Mouse (Mus musculus) CH12.LX (cell line): ENCODE data around the gene 2200002D01Rik. TPM values are rescaled to one million over a fixed set of nuclear protein-coding genes. Genes with fewer than 3 reads are reported as not detected.
A peak's percentile ranks its signal among the peaks of the same experiment; 100 is the strongest.
"Not testable (repeated sequence)": the region's sequence is repeated elsewhere in the genome, so short reads cannot be mapped to it uniquely, and the experiment has no call there.

Source experiments
- DNase-seq: peaks from one replicate; pipeline ENCODE4 v3.0.0-alpha.2; 2013; ENCODE audit errors: extremely low read depth
- H3K27ac ChIP-seq: 2 replicates; pipeline ENCODE4 v1.5.1; 2012; ENCODE audit warnings: low read depth, mild to moderate bottlenecking, control low read depth, moderate library complexity; ENCODE audit not compliant: insufficient read depth
- H3K27me3 ChIP-seq: replicated peaks from 2 replicates; pipeline ENCODE3; 2012; ENCODE audit warnings: inconsistent platforms
- H3K36me3 ChIP-seq, 2 experiments: replicated peaks in 1 of 2; 2 replicates each; pipeline versions ENCODE3 to v1.6.1; 2012; ENCODE audit warnings: inconsistent platforms in 1 of 2, low read length in 1 of 2, mild to moderate bottlenecking in 1 of 2, mixed read lengths in 1 of 2, moderate library complexity in 1 of 2; ENCODE audit not compliant: control insufficient read depth in 1 of 2, insufficient read depth in 1 of 2
- H3K4me1 ChIP-seq, 2 experiments: 2 replicates each; pipeline ENCODE4 v1.6.1; 2012; ENCODE audit warnings: inconsistent platforms in 1 of 2, moderate library complexity in 1 of 2; ENCODE audit not compliant: insufficient read depth in 2 of 2, control insufficient read depth in 1 of 2
- H3K4me2 ChIP-seq: 2 replicates; pipeline ENCODE4 v1.6.1; 2012; ENCODE audit warnings: low read depth, mild to moderate bottlenecking, control low read depth; ENCODE audit not compliant: poor library complexity, insufficient read depth, severe bottlenecking
- H3K4me3 ChIP-seq, 3 experiments: fragments of 150-350 bp in 1 of 3; sonication (generic) in 1 of 3; replicated peaks in 1 of 3; 2 replicates each; pipeline versions ENCODE3 to v1.5.1; 2011 to 2012; ENCODE audit warnings: low read depth in 2 of 3, low read length in 2 of 3, mild to moderate bottlenecking in 2 of 3, moderate library complexity in 2 of 3, control low read depth in 1 of 3, improper control_type of control experiment in 1 of 3, inconsistent platforms in 1 of 3, mixed read lengths in 1 of 3; ENCODE audit not compliant: poor library complexity in 1 of 3
- H3K79me2 ChIP-seq: replicated peaks from 2 replicates; pipeline ENCODE4 v1.6.1; 2012; ENCODE audit warnings: mild to moderate bottlenecking, moderate library complexity; ENCODE audit not compliant: control insufficient read depth, poor library complexity, insufficient read depth, severe bottlenecking; ENCODE audit errors: extremely low read depth
- H3K9ac ChIP-seq: 2 replicates; pipeline ENCODE4 v1.6.1; 2012; ENCODE audit warnings: low read depth, mild to moderate bottlenecking, control low read depth, moderate library complexity; ENCODE audit not compliant: insufficient read depth
- H3K9me3 ChIP-seq: replicated peaks from 2 replicates; pipeline ENCODE3; 2012; ENCODE audit warnings: low read length, inconsistent platforms, mixed read lengths
- CHD1 ChIP-seq: IDR thresholded peaks from 2 replicates; pipeline ENCODE4 v1.6.1; 2012; ENCODE audit warnings: low read depth, low read length, improper control_type of control experiment, inconsistent platforms
- CTCF ChIP-seq, 2 experiments: IDR thresholded peaks in 1 of 2; conservative IDR thresholded peaks in 1 of 2; 2 replicates each; pipeline ENCODE4 v1.5.1; 2011 to 2012; ENCODE audit warnings: low read depth in 2 of 2, low read length in 2 of 2, improper control_type of control experiment in 1 of 2, inconsistent platforms in 1 of 2, mild to moderate bottlenecking in 1 of 2, moderate library complexity in 1 of 2
- ELF1 ChIP-seq: IDR thresholded peaks from 2 replicates; pipeline ENCODE4 v1.6.1; 2014; ENCODE audit warnings: low read depth, mild to moderate bottlenecking, inconsistent platforms, low read length, improper control_type of control experiment
- HCFC1 ChIP-seq: IDR thresholded peaks from 2 replicates; pipeline ENCODE4 v1.6.1; 2012; ENCODE audit warnings: low read depth, mild to moderate bottlenecking, inconsistent platforms, low read length, improper control_type of control experiment
- IRF4 ChIP-seq: IDR thresholded peaks from 2 replicates; pipeline ENCODE4 v1.6.1; 2014; ENCODE audit warnings: low read depth, mild to moderate bottlenecking, inconsistent platforms, low read length, improper control_type of control experiment
- MEF2A ChIP-seq: IDR thresholded peaks from 2 replicates; pipeline ENCODE4 v1.6.1; 2014; ENCODE audit warnings: low read depth, mild to moderate bottlenecking, inconsistent platforms, low read length, improper control_type of control experiment, borderline replicate concordance
- MXI1 ChIP-seq: IDR thresholded peaks from 2 replicates; pipeline ENCODE4 v1.6.1; 2011; ENCODE audit warnings: mild to moderate bottlenecking, low read depth, low read length, improper control_type of control experiment
- MYC ChIP-seq: IDR thresholded peaks from 2 replicates; pipeline ENCODE4 v1.6.1; 2011; ENCODE audit warnings: low read depth, mild to moderate bottlenecking, improper control_type of control experiment, low read length
- PAX5 ChIP-seq: IDR thresholded peaks from 2 replicates; pipeline ENCODE4 v1.6.1; 2012; ENCODE audit warnings: low read length, inconsistent platforms, mixed read lengths
- RAD21 ChIP-seq: IDR thresholded peaks from 2 replicates; pipeline ENCODE4 v1.6.1; 2011; ENCODE audit warnings: low read depth, mild to moderate bottlenecking, low read length, improper control_type of control experiment, moderate library complexity
- RCOR1 ChIP-seq: conservative IDR thresholded peaks from 2 replicates; pipeline ENCODE4 v1.6.1; 2012; ENCODE audit warnings: low read depth, mild to moderate bottlenecking, inconsistent platforms, low read length, improper control_type of control experiment
- SIN3A ChIP-seq: IDR thresholded peaks from 2 replicates; pipeline ENCODE4 v1.6.1; 2012; ENCODE audit warnings: low read length, improper control_type of control experiment, inconsistent platforms
- UBTF ChIP-seq: IDR thresholded peaks from 2 replicates; pipeline ENCODE4 v1.6.1; 2012; ENCODE audit warnings: low read depth, mild to moderate bottlenecking, inconsistent platforms, low read length, improper control_type of control experiment, moderate library complexity
- ZMIZ1 ChIP-seq: IDR thresholded peaks from 2 replicates; pipeline ENCODE4 v1.6.1; 2012; ENCODE audit warnings: low read depth, mild to moderate bottlenecking, inconsistent platforms, low read length, improper control_type of control experiment
- ZNF384 ChIP-seq: IDR thresholded peaks from 2 replicates; pipeline ENCODE4 v1.6.1; 2012; ENCODE audit warnings: low read depth, low read length, improper control_type of control experiment, inconsistent platforms
- dilution Hi-C: fragments of 300-500 bp; cut with MboI; formaldehyde crosslinking; loops from 2 replicates; pipeline ENCODE4 v1.14.3; 2020; ENCODE audit warnings: low sequenced_read_pairs; ENCODE audit not compliant: extremely low pct_unique_long_range_greater_than_20kb, extremely low pct_ligation_motif_present
- in situ Hi-C: fragments of 300-500 bp; cut with MboI; formaldehyde crosslinking; loops from 3 replicates; pipeline ENCODE4 v1.14.3; 2019; ENCODE audit warnings: low sequenced_read_pairs, low pct_ligation_motif_present, low pct_unique_long_range_greater_than_20kb, mixed read lengths
- polyA plus RNA-seq: library from polyadenylated mRNA; unstranded; fragments of >175 nt; gene quantifications from 2 replicates; pipeline ENCODE4 v1.2.1, GENCODE M21; 2012; ENCODE audit warnings: low read depth; ENCODE audit not compliant: insufficient read length
- total RNA-seq, 2 experiments: library from RNA; depleted of rRNA; stranded (reverse); fragments of 300-350 nt in 1 of 2; fragments of >200 nt in 1 of 2; gene quantifications; 2 replicates each; pipeline ENCODE4 v1.2.3; 2012 to 2014

The 2200002D01Rik gene
- total and polyA plus RNA-seq, 3 experiments = 5.8 TPM; not detected in 2

DNA sequence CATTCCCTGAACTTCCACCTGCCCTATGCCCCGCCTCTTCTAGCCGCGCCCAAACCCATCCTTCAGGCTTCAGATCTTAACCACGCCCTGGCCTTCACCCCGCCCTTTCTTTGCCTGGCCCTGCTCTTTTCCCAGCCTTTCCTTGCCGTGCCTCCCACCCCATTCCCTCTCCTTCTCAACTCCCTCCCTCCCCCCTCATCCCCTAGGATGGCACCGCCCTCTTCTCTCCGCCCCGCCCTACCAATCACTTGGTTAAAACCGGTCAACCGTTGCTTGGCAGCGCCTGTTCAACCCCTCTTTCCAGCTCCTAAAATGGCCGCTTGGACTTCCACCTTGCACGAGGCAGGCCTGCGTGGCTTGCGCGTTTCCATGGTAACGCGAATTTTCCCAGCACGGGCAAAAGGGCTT, 34.6 kb downstream of the 2200002D01Rik start, which contains the start of gene Catsperg1:
Gene Catsperg1 (minus strand): TSS at position 361 of the 408 bp plus-strand sequence.
- Histone ChIP-seq H3K4me2 (no peak within 1 kb of the TSS), H3K36me3 (no peaks in the 10 kb centered on the region), H3K4me1 (peaks cover 0 to 10% of the 10 kb centered on the region in 2 experiments; a peak in 2 of 4 replicates), H3K79me2 (no peaks in the 10 kb centered on the region), H3K27me3 (no peaks in the 10 kb centered on the region), H3K9ac (no peak within 1 kb of the TSS), H3K4me3 (no peak within 1 kb of the TSS), H3K27ac (no peak within 1 kb of the TSS), H3K9me3 (peaks cover 9% of the 10 kb centered on the region)
- dilution Hi-C loops = no loop called here
- TF ChIP-seq UBTF = no peak
- TF ChIP-seq RCOR1 = no peak
- no peak for TF ChIP-seq CTCF (conservative IDR thresholded peaks at IDR 0.05 in 1 of 2, IDR thresholded peaks at IDR 0.05 in 1 of 2; ENCODE audit: low read depth in 2 of 2, low read length in 2 of 2)
- no peak for TF ChIP-seq IRF4
- DNase-seq = no peak
- in situ Hi-C loops = loop anchor here (5.0 kb wide), 1 partner anchor 34 kb away; the partner anchor contains the start of gene 2200002D01Rik

DNA sequence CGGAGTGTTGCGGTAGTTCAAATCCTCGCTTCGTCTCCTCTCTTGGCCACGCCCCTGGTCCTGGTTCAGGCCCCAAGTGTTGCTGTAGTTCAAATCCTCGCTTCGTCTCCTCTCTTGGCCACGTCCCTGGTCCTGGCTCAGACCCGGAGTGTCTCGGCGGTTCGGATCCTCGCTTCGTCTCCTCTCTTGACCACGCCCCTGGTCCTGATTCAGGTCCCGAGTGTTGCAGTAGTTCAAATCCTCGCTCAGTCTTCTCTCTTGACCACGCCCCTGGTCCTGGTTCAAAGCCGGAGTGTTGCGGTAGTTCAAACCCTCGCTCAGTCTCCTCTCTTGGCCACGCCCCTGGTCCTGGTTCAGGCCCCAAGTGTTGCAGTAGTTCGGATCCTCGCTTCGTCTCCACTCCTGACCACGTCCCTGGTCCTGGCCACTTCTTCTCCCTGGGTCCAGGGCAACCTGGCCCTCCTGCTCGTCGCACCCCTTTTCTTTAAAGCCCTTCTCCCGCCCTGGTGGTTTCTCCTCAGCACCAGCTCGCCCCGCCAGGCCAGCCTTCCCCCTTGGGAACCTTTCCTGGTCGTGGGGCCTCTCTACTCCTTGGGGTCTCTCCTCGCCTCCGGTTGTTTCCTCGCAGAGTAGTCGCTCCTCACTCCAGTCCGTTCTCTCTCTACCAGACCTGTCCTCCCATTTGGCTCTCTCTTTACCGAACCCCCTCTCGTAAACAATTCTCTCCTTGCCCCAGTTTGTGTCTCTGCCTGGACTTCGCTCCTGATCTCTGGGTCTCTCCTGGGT, 35.3 kb downstream of the 2200002D01Rik start:
- H3K9ac ChIP-seq, H3K4me2 ChIP-seq, dilution Hi-C loops, H3K9me3 ChIP-seq, H3K27ac ChIP-seq, H3K36me3 ChIP-seq, DNase-seq, H3K4me3 ChIP-seq, H3K79me2 ChIP-seq, H3K27me3 ChIP-seq: not testable (repeated sequence)
- in situ Hi-C loops = loop anchor here (5.0 kb wide), 1 partner anchor 34 kb away; the partner anchor contains the start of gene 2200002D01Rik
- peaks cover 0 to 10% of the 10 kb centered on the region in 2 experiments; a peak in 2 of 4 replicates for H3K4me1 ChIP-seq

- in situ Hi-C loops = loop anchor here (5.0 kb wide), 1 partner anchor 35 kb away; the partner anchor contains the start of gene 2200002D01Rik
- dilution Hi-C loops = no loop called here
- H3K27ac ChIP-seq = peak overlapping the region; percentile 47
- peaks cover 0 to 10% of the 10 kb centered on the region in 2 experiments; a peak in 2 of 4 replicates for H3K4me1 ChIP-seq
- no peak overlapping the region for H3K9ac ChIP-seq
- H3K4me3 ChIP-seq = peak overlapping the region; percentile 40 to 52 (median 52)
- H3K36me3 ChIP-seq = no peaks in the 10 kb centered on the region
- peaks cover 9% of the 10 kb centered on the region for H3K9me3 ChIP-seq
- H3K27me3 ChIP-seq = no peaks in the 10 kb centered on the region
- no peak for TF ChIP-seq PAX5
- TF ChIP-seq MEF2A = no peak
- no peak for TF ChIP-seq ZMIZ1
- no peak for TF ChIP-seq MYC
- no peak for TF ChIP-seq HCFC1
- no peak for TF ChIP-seq MXI1
- TF ChIP-seq UBTF = no peak
- no peak for TF ChIP-seq ZNF384
- TF ChIP-seq ELF1 = no peak
- TF ChIP-seq RAD21 = no peak
- no peak for TF ChIP-seq CHD1
- TF ChIP-seq CTCF (conservative IDR thresholded peaks at IDR 0.05 in 1 of 2, IDR thresholded peaks at IDR 0.05 in 1 of 2; ENCODE audit: low read depth in 2 of 2, low read length in 2 of 2) = no peak
- no peak for TF ChIP-seq SIN3A
- TF ChIP-seq, all 38 proteins: peak for 0
- Histone ChIP-seq H3K79me2 (no peaks in the 10 kb centered on the region), H3K4me2 (no peak overlapping the region)
- DNase-seq = peak; percentile 74
These were observed 36.0 kb downstream of the 2200002D01Rik start for GRCm38 (mm10) chr7:29212199-29212765.
